Mouse (Mus musculus): Measurements from ENCODE around the gene Ephx1. TPM values are rescaled to one million over a fixed set of nuclear protein-coding genes. Genes with fewer than 3 reads are reported as not detected.

Gene Ephx1
- total RNA-seq, 4 experiments from 2014 or later: 324 to 382 (median 360) TPM

GRCm38 (mm10) chr1:180936610-180937398, 83.9 kb downstream of the Ephx1 start:
- peak; percentile 80 for DNase-seq

- DNase-seq: no peak
Observed at GRCm38 (mm10) chr1:180934467-180935419, 86.0 kb downstream of the Ephx1 start, which contains the start of gene Lefty1. Lefty1 (plus strand) TSS chr1:180935022.

- no peak for DNase-seq
Observed at GRCm38 (mm10) chr1:180933659-180934058, 87.0 kb downstream of the Ephx1 start.

- DNase-seq: no peak
Observed at GRCm38 (mm10) chr1:180931106-180931505, 89.6 kb downstream of the Ephx1 start.

GRCm38 (mm10) chr1:180929599-180929998, 91.1 kb downstream of the Ephx1 start:
- DNase-seq: no peak

- DNase-seq: no peak
Observed at GRCm38 (mm10) chr1:180926286-180926685, 94.4 kb downstream of the Ephx1 start.

Other genes starting within 250 kb of the Ephx1 start
- 100 to 1,000 TPM; 575 to 749 (median 648) TPM for gene H3f3a, start 207.0 kb downstream of the Ephx1 start, total RNA-seq (2022)
- 10 to 100 TPM; 21.8 to 30.1 (median 25.7) TPM for gene Sde2, start 169.8 kb downstream of the Ephx1 start, total RNA-seq (2022)
- gene Lefty2, start 127.8 kb downstream of the Ephx1 start, total RNA-seq (2022): 1 to 10 TPM; 1.1 to 3.0 (median 1.4) TPM
- gene Pycr2, start 116.6 kb downstream of the Ephx1 start, total RNA-seq (2022): 10 to 100 TPM; 46.5 to 54.7 (median 50.7) TPM
- 10 to 100 TPM in 3 of 4 experiments, 1 to 10 TPM in 1; 5.8 to 22.3 (median 14.0) TPM for gene Lefty1, start 85.9 kb downstream of the Ephx1 start, total RNA-seq (2022)
- 10 to 100 TPM; 79.6 to 95.9 (median 87.5) TPM for gene Tmem63a, start 78.6 kb downstream of the Ephx1 start, total RNA-seq (2022)
- not detected for gene 9130409I23Rik, start 30.3 kb upstream of the Ephx1 start, total RNA-seq (2022)
- 10 to 100 TPM; 20.1 to 34.9 (median 24.9) TPM for gene Nvl, start 123.3 kb upstream of the Ephx1 start, total RNA-seq (2022)
- gene Cnih4, start 123.8 kb upstream of the Ephx1 start, total RNA-seq (2022): 10 to 100 TPM; 47.3 to 77.6 (median 60.8) TPM
- gene Wdr26, start 191.1 kb upstream of the Ephx1 start, total RNA-seq (2022): 100 to 1,000 TPM; 120 to 162 (median 149) TPM